Mouse (Mus musculus): ENCODE measurements around the gene Tcf7l2. TPM values are rescaled to one million over a fixed set of nuclear protein-coding genes. Genes with fewer than 3 reads are reported as not detected.

The Tcf7l2 gene
- polyA plus RNA-seq, 1 experiment from 2014 or later: 60.6 TPM

GRCm38 (mm10) chr19:55807194-55808053 lies 65.8 kb downstream of the Tcf7l2 start:
- no peak for ATAC-seq (ENCODE audit: insufficient read depth, low FRiP score, low TSS enrichment)

GRCm38 (mm10) chr19:55808304-55808703 lies 66.7 kb downstream of the Tcf7l2 start:
- ATAC-seq (ENCODE audit: insufficient read depth, low FRiP score, low TSS enrichment): no peak
- Histone ChIP-seq H3K9ac (ENCODE audit: low read length) (no peak overlapping the region), H3K9me3 (ENCODE audit: control insufficient read depth, low read length) (no peaks in the 10 kb centered on the region), H3K36me3 (ENCODE audit: control insufficient read depth, insufficient read depth, low read length) (no peaks in the 10 kb centered on the region), H3K27ac (ENCODE audit: low read depth, low read length) (no peak overlapping the region), H3K4me2 (ENCODE audit: low read depth) (no peak overlapping the region), H3K4me3 (ENCODE audit: low read depth, low read length) (no peak overlapping the region), H3K4me1 (ENCODE audit: control insufficient read depth, insufficient read depth, low read length) (peaks cover 10% of the 10 kb centered on the region; the same call in 1 of the 2 replicates), H3K27me3 (ENCODE audit: control insufficient read depth, insufficient read depth, low read length) (no peaks in the 10 kb centered on the region)
- no peak for DNase-seq (ENCODE audit: low spot score)
- 86% methylated on average over 2 of the region's 2 CpGs for WGBS

More at GRCm38 (mm10) chr19:55807194-55808053, 65.8 kb downstream of the Tcf7l2 start:
- no peaks in the 10 kb centered on the region for H3K36me3 ChIP-seq (ENCODE audit: control insufficient read depth, insufficient read depth, low read length)
- H3K4me1 ChIP-seq (ENCODE audit: control insufficient read depth, insufficient read depth, low read length): peaks cover 10% of the 10 kb centered on the region; the same call in 1 of the 2 replicates
- WGBS: 24% methylated on average over 20 of the region's 20 CpGs
- DNase-seq (ENCODE audit: low spot score): no peak
- no peak overlapping the region for H3K27ac ChIP-seq (ENCODE audit: low read depth, low read length)
- H3K27me3 ChIP-seq (ENCODE audit: control insufficient read depth, insufficient read depth, low read length): no peaks in the 10 kb centered on the region
- no peak overlapping the region for H3K4me3 ChIP-seq (ENCODE audit: low read depth, low read length)
- H3K4me2 ChIP-seq (ENCODE audit: low read depth): no peak overlapping the region
- H3K9ac ChIP-seq (ENCODE audit: low read length): no peak overlapping the region
- no peaks in the 10 kb centered on the region for H3K9me3 ChIP-seq (ENCODE audit: control insufficient read depth, low read length)

- no peak overlapping the region for H3K9ac ChIP-seq (ENCODE audit: low read length)
- no peak for DNase-seq (ENCODE audit: low spot score)
- no peak for ATAC-seq (ENCODE audit: insufficient read depth, low FRiP score, low TSS enrichment)
- no peak overlapping the region for H3K4me3 ChIP-seq (ENCODE audit: low read depth, low read length)
- H3K4me2 ChIP-seq (ENCODE audit: low read depth): no peak overlapping the region
- no peak overlapping the region for H3K27ac ChIP-seq (ENCODE audit: low read depth, low read length)
- peaks cover 10% of the 10 kb centered on the region; the same call in 1 of the 2 replicates for H3K4me1 ChIP-seq (ENCODE audit: control insufficient read depth, insufficient read depth, low read length)
- no peaks in the 10 kb centered on the region for H3K36me3 ChIP-seq (ENCODE audit: control insufficient read depth, insufficient read depth, low read length)
- WGBS: 92% methylated on average over 4 of the region's 4 CpGs
- H3K27me3 ChIP-seq (ENCODE audit: control insufficient read depth, insufficient read depth, low read length): no peaks in the 10 kb centered on the region
- H3K9me3 ChIP-seq (ENCODE audit: control insufficient read depth, low read length): no peaks in the 10 kb centered on the region
Observed at GRCm38 (mm10) chr19:55809539-55809938, 67.9 kb downstream of the Tcf7l2 start.

GRCm38 (mm10) chr19:55812236-55812635 lies 70.6 kb downstream of the Tcf7l2 start:
- Histone ChIP-seq H3K4me3 (ENCODE audit: low read depth, low read length) (no peak overlapping the region), H3K27ac (ENCODE audit: low read depth, low read length) (no peak overlapping the region), H3K9ac (ENCODE audit: low read length) (no peak overlapping the region), H3K4me2 (ENCODE audit: low read depth) (no peak overlapping the region), H3K36me3 (ENCODE audit: control insufficient read depth, insufficient read depth, low read length) (no peaks in the 10 kb centered on the region), H3K4me1 (ENCODE audit: control insufficient read depth, insufficient read depth, low read length) (peaks cover 2% of the 10 kb centered on the region; the same call in 1 of the 2 replicates), H3K27me3 (ENCODE audit: control insufficient read depth, insufficient read depth, low read length) (no peaks in the 10 kb centered on the region), H3K9me3 (ENCODE audit: control insufficient read depth, low read length) (no peaks in the 10 kb centered on the region)
- DNase-seq (ENCODE audit: low spot score): no peak
- ATAC-seq (ENCODE audit: insufficient read depth, low FRiP score, low TSS enrichment): no peak

- no peak overlapping the region for H3K4me2 ChIP-seq (ENCODE audit: low read depth)
- ATAC-seq (ENCODE audit: insufficient read depth, low FRiP score, low TSS enrichment) (no peak), DNase-seq (ENCODE audit: low spot score) (peak; percentile 48)
- no peaks in the 10 kb centered on the region for H3K27me3 ChIP-seq (ENCODE audit: control insufficient read depth, insufficient read depth, low read length)
- WGBS: 47% methylated on average over 15 of the region's 15 CpGs
- no peak overlapping the region for H3K27ac ChIP-seq (ENCODE audit: low read depth, low read length)
- H3K4me3 ChIP-seq (ENCODE audit: low read depth, low read length): no peak overlapping the region
- no peaks in the 10 kb centered on the region for H3K4me1 ChIP-seq (ENCODE audit: control insufficient read depth, insufficient read depth, low read length)
- peaks cover 4% of the 10 kb centered on the region; the same call in 1 of the 2 replicates for H3K36me3 ChIP-seq (ENCODE audit: control insufficient read depth, insufficient read depth, low read length)
- H3K9me3 ChIP-seq (ENCODE audit: control insufficient read depth, low read length): no peaks in the 10 kb centered on the region
- H3K9ac ChIP-seq (ENCODE audit: low read length): no peak overlapping the region
Observed at GRCm38 (mm10) chr19:55815010-55815790, 73.6 kb downstream of the Tcf7l2 start.

- Histone ChIP-seq H3K9me3 (ENCODE audit: control insufficient read depth, low read length) (no peaks in the 10 kb centered on the region), H3K4me1 (ENCODE audit: control insufficient read depth, insufficient read depth, low read length) (no peaks in the 10 kb centered on the region), H3K4me2 (ENCODE audit: low read depth) (no peak overlapping the region), H3K27ac (ENCODE audit: low read depth, low read length) (no peak overlapping the region), H3K4me3 (ENCODE audit: low read depth, low read length) (no peak overlapping the region), H3K36me3 (ENCODE audit: control insufficient read depth, insufficient read depth, low read length) (peaks cover 4% of the 10 kb centered on the region; the same call in 1 of the 2 replicates), H3K27me3 (ENCODE audit: control insufficient read depth, insufficient read depth, low read length) (no peaks in the 10 kb centered on the region), H3K9ac (ENCODE audit: low read length) (no peak overlapping the region)
- 87% methylated on average over 7 of the region's 7 CpGs for whole genome bisulfite sequencing
- ATAC-seq (ENCODE audit: insufficient read depth, low FRiP score, low TSS enrichment): no peak
- no peak for DNase-seq (ENCODE audit: low spot score)
Observed at GRCm38 (mm10) chr19:55816974-55817373, 75.4 kb downstream of the Tcf7l2 start.

- no peaks in the 10 kb centered on the region for H3K9me3 ChIP-seq (ENCODE audit: control insufficient read depth, low read length)
- H3K4me1 ChIP-seq (ENCODE audit: control insufficient read depth, insufficient read depth, low read length): no peaks in the 10 kb centered on the region
- H3K9ac ChIP-seq (ENCODE audit: low read length): no peak overlapping the region
- WGBS: 93% methylated on average over 7 of the region's 7 CpGs
- H3K4me2 ChIP-seq (ENCODE audit: low read depth): no peak overlapping the region
- DNase-seq (ENCODE audit: low spot score): no peak
- H3K36me3 ChIP-seq (ENCODE audit: control insufficient read depth, insufficient read depth, low read length): peaks cover 4% of the 10 kb centered on the region; the same call in 1 of the 2 replicates
- H3K27ac ChIP-seq (ENCODE audit: low read depth, low read length): no peak overlapping the region
- H3K4me3 ChIP-seq (ENCODE audit: low read depth, low read length): no peak overlapping the region
- ATAC-seq (ENCODE audit: insufficient read depth, low FRiP score, low TSS enrichment): no peak
- H3K27me3 ChIP-seq (ENCODE audit: control insufficient read depth, insufficient read depth, low read length): no peaks in the 10 kb centered on the region
Observed at GRCm38 (mm10) chr19:55820202-55820601, 78.6 kb downstream of the Tcf7l2 start.

GRCm38 (mm10) chr19:55825001-55825827 lies 83.6 kb downstream of the Tcf7l2 start:
- DNase-seq (ENCODE audit: low spot score) (no peak), ATAC-seq (ENCODE audit: insufficient read depth, low FRiP score, low TSS enrichment) (no peak)
- WGBS: 57% methylated on average over 8 of the region's 8 CpGs
- Histone ChIP-seq H3K4me1 (ENCODE audit: control insufficient read depth, insufficient read depth, low read length) (0 out of 2 replicates have a peak, but pooled peaks cover 3% of the 10 kb centered on the region), H3K27ac (ENCODE audit: low read depth, low read length) (no peak overlapping the region), H3K27me3 (ENCODE audit: control insufficient read depth, insufficient read depth, low read length) (no peaks in the 10 kb centered on the region), H3K4me2 (ENCODE audit: low read depth) (no peak overlapping the region), H3K4me3 (ENCODE audit: low read depth, low read length) (no peak overlapping the region), H3K9me3 (ENCODE audit: control insufficient read depth, low read length) (no peaks in the 10 kb centered on the region), H3K36me3 (ENCODE audit: control insufficient read depth, insufficient read depth, low read length) (no peaks in the 10 kb centered on the region), H3K9ac (ENCODE audit: low read length) (no peak overlapping the region)

Measured in neural tube, embryonic 11.5 days (tissue).